Mouse (Mus musculus): ENCODE data around the gene Mzf1.

The Mzf1 gene

DNA sequence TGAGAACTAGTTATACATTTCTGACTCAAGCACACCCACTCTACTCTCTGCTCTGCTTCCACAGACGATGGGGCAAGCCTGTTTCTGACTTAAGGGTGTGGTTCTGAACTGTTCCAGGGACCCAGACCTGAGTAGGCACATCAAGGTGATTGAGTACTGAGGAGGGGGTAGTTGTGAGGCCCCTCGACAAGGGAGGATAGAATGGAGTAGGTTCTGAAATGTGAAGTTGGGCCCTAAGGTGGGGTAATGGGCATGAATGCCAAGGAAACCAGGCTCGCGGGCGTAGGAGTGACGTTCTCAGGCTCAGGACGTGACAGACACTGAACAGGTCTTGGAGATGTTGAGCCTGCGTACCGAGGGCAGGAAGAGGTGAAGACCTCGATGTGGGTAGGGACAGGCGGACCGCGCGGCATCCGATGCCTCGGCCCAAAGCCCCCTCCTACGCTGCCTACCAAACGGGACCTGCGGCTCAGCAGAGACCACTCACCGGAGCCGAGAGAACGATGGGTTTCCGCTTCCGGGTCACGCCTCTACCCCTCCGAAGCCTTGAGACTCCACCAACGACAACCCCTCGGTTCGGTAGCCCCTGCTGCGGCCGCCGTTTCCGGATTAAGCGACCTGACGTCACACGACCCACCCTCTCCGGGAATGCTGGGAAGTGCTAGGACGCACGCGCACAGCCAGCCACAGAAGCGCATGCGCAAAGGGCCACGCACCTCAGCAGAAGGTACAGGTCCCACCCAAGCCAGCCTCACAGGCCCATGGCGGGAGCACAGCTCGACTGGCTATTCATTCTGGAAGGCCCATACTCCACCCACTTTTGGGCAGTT lies 20.2 kb downstream of the Mzf1 start, which contains the start of gene Chmp2a:
Gene Chmp2a, minus strand, starts transcription at position 660 of the 830 bp plus-strand sequence.
- peak; percentile 97 to 98 for DNase-seq

DNA sequence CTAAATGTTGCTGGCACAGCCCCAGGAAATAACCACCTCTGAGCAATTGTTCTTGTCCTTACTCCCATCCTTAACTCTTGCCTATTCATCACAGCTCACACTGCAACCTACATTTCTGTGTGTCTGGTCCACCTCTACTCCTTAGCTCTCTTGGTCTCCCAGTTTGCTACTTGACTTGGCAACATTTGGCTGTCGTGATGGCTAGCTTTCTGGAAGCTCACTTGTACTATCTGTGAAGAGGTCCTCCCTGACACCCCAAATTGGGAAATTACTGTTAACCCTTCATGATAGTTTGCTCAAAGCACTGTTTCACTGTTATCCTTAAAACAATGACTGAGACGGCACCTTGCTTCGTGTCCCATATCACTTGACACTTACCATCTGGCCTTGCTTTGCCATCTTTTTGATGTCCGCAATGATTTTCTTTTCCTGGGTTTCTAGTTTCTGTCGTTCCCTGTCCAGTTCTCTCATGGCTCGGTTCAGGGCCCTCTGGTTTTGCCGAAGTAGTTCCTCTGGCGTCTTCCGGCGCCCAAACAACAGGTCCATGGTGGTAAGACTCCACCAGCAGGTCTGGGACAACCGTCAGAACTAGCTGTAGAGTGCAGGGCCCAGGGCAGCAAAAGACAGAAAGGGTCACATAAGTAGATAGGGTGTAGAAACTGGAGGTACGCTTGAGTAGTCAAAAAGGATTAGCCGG lies 21.0 kb downstream of the Mzf1 start:
- peak in 1 of 2 experiments; percentile 28 for DNase-seq

DNA sequence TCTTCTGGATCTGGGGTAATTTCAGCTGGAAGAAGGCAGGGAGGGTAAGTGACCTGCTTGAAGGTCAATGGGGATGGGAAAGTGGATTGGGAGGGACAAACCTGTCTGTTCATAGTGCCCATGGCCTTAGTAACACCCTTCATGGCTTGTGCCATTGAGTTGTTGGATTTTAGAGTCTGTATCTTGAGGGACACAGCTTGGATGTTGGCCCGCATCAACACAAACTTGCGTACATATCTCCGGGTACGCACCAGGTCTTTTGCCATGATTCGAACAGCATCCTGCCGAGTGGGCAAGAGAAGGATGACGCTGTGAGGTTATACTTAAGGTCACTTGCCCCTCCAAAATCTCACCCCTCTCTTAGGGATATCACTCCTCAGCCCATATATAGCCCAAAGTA lies 22.0 kb downstream of the Mzf1 start:
- peak in 1 of 2 experiments; percentile 11 for DNase-seq

DNA sequence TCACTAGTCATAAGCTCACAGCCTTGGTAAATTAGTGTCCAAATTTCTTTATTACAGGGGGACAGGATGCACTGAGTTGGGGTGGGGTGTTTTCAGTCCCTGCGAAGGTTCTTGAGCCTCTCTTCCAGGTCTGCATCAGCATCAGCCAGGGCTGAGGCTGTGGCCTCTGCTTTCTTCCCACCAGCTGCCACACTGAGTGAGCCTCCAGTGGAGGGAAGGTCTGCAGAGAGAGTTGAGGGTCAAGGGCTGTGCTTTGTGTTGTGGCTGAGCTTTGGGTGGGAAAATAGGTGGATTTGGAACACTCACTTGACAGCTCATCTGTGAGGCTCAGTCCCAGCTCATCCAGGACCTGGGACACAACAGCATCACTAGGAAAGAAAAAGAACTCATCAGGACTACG lies 22.6 kb downstream of the Mzf1 start:
- no peak for DNase-seq

DNA sequence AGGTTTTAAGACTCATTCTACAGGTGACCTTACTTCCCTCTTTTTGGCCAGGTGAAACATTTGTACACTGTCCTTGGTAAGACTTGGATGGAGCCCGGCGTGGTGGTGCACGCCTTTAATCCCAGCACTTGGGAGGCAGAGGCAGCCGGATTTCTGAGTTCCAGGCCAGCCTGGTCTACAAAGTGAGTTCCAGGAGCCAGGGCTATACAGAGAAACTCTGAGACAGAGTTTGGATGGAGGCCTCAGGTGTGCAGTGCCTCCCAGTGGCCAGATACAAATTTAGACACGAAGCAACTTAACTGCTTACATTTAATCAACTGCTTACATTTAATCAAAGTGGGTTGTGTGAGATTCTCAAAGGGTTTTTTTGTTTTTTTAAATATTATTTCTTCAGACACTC lies 23.5 kb downstream of the Mzf1 start:
- peak in 1 of 2 experiments; percentile 14 for DNase-seq

DNA sequence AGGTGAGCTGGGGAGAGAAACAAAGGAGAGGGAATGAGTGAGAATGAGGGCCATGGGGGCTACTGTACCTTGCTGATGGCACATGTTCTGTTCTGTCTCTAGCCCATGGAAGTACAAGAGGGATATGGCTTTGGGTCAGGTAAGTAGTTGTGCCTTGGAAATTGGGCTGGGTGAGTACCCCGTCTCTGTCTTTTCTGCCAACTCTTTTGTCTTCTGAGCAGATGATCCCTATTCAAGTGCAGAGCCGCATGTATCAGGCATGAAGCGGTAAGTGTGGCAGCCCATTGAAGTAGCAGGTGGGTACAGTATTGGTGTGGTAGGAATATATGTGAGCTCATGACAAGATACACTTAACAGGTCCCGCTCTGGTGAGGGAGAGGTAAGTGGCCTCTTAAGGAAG lies 25.6 kb downstream of the Mzf1 start:
- DNase-seq: no peak

DNA sequence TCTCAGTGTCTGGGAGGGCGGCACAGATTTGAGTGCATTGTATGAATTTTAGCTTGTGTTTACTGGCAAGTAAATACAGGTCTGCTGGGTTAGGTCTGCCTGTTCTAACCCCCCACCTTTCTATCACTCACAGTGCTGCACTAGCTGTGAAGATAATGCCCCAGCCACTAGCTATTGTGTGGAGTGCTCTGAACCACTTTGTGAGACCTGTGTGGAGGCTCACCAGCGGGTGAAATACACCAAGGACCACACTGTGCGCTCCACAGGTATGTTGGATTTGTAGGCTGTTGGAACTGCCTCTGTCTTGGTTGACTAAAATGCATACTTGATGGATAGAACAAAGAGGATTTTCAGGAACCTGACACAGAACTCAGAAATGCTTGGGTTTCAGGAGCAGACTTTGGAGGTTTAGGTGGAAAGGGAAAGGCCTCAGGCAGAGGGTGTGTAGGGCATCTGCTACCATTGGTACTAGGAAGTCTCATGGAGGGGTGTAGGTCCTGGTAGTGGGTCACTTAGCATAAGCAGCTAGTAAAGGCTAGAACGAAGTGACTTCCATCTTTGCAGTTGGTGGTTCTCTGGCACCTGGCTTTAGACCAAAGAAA lies 29.0 kb downstream of the Mzf1 start:
- DNase-seq: peak in 1 of 2 experiments; percentile 13

DNA sequence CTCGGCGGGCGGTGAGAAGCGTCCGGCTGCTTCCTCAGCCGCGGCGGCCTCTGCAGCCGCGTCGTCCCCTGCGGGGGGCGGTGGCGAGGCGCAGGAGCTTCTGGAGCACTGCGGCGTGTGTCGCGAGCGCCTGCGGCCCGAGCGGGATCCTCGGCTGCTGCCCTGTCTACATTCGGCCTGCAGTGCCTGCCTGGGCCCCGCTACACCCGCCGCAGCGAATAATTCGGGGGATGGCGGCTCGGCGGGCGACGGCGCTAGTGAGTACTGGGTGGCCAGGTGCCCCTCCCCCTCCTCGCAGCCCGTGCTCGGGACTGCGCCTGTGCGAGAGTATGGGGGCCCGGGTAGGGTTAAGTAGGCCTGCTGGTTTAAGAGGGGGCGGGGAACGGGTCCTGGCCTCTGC lies 29.8 kb downstream of the Mzf1 start:
- peak; percentile 79 to 84 for DNase-seq

DNA sequence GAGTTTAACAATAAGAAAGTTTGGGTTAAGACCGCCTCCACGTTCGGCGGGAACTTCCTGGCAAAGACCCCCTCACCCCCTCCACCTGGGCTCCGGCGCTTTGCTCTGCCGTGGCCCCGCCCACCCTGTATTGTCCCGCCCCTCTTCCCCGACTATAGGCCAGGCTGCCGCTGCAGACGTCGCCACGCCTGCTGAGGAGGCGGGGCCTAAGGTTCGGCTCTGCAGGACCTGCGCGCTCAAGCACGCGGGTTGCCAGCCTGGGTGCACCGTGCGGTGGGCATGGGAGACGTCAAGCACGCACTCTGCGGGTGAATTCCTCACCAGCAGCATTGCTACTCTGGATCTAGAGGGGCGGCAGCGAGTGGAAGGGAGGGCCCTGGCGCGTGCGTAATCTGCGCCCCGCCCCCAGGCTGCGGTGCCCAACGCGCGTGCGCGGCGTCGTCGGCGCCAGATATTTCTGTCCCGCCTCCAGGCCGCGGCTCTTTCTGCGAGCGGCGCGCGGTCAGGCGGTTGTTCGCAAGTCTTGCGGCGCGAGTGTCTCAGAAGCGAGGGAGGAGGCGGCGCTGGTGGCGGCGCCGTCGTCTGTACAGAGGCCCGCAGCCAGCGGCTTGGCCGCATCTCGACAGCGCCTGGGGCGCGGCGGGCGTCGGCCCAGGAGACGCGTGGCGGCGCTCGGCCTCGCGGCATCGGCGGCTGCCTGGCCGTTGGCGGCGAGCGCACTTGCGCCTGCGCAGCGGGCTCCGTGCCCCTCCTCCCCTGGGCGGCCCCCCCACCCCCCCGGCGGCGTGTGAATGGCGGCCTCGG lies 30.4 kb downstream of the Mzf1 start:
- DNase-seq: peak; percentile 89 to 98

DNA sequence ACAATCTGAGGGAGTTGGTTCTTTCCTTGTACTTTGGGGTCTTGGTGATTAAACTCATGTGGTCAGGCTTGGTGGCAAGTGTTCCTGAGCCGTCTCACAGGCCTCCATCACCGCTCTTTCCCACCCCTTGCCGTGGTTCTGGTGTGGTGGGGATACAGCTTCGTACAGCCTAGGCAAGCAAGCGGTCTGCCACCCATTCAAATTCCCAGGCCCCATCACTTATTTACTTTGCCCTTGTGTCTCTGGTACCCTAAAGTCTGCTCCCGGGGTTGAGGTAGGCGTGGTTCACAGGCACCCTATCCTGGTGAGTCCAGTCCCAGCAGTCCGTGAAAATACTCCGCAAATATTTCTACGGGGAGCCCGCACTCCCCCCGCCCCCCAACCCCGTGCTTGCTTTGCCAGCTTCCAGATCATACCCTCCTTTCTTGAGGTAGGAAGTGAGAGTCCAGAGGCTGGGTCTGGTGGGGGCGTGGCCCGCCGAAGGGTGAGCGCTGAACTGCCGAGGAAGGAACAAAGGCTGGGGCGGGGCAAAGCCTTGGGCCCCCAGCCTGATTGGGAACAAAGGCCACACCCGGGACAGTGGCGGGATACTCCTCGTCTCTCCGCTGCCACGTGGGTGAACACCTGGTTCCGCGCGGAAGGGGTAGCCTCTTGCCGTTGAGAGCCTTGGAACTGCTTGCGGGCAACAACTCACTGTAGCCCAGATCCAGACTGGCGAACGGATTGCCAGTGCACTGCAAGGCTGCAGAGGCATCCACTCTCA lies 31.6 kb downstream of the Mzf1 start:
- peak; percentile 53 to 59 for DNase-seq

DNA sequence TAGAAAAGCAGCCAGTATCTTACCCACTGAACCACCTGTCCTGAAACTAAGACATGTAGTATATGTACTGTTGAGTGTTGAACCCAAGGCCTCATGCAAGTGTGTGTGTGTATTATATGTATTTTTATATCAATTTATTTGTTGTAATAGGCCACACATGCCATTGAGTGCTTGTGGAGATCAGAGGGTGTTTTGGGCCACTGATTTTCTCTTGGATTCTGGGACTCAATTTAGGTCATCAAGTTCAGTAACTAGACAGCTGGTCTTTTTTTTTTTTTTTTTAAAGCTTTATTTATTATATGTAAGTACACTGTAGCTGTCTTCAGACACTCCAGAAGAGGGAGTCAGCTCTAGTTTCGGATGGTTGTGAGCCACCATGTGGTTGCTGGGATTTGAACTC lies 39.3 kb downstream of the Mzf1 start:
- no peak for DNase-seq

DNA sequence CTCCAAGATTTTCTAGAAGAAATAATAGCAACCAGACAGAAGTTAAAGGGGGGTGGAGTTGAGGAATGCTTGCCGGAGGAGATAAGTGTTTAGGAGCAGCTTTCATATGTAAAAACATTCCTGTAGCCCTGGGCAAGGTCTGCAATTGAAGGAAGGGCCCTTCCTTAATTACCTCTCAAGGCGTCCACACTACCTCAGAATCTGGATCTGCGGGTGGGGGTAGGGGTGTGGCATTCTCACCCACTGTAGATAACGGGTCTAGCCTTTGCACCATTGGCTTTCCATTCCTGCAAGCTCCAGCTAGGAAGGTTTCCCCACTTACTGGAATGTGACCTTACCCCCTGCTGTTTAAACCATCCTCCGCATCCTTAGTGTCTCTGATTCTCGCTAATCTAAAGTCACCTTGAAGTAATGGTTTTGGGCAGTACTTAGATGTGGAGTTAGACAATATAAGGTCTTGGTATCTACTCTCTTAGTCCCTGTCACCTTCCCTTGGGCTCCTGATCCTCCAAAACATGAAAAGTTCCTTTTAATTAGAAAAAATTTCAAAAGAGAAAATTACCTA lies 40.2 kb downstream of the Mzf1 start:
- no peak for DNase-seq

DNA sequence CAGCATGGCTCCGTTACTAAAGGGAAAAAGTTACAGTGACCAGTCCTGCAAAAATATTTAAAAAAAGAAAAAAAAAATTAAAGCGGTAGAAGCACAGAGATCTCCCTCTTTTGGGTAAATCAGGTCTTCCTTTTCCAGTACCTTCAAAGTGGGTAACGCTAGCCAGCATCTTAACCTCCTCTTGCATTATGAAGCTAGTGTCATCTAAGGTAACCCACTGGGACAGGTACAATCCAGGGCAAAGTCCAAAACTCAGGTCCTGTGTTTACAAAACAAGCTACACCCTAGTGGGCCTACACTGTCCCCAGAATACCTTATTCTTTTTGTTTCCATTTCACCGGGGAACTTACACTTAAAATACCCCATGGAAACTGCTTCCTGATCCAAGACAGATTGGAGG lies 40.9 kb downstream of the Mzf1 start:
- DNase-seq: no peak

DNA sequence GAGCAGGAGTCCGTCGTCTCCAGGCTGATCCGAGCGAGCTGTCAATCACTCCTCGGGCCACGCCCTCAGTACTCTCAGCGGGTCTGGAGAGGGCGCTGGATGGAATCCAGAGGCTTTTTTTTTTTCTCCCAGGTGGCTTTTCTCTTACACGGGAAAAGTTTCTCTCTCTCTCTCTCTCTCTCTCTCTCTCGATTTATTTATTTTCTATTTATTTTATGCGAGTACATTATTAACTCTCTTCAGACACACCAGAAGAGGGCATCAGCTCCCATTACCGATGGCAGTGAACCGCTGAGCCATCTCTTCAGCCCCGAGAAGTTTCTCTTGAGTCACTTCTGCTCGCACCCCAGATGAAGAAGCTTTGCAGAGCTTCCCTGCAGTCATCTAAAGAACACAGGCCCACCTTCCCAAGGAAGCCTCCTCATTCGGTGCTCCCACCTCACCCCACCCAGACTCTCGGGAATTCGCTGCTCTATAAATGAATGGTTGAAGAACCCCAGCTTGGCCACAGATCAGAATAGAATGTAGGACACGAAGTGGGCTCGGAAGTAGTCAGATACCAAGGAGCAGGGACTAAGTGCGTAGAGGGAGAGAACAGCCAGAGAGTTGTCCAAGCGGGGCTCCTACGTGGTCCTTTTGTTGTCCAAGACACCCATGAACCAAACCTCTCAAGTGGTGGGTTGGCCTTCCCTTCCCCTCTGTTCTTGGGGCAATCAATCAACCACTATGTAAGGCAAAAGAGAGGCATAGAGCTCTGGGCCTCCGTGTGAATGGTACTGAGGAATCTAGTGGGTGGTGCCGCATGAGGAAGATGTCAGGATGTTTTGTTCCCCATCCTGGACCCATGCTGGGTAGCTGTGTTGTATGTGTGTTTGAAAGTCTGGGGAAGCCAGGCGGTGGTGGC lies 44.3 kb downstream of the Mzf1 start, which contains the start of gene Zbtb45:
Gene Zbtb45, minus strand, starts transcription at position 30 of the 904 bp plus-strand sequence.
- DNase-seq: peak in 1 of 2 experiments; percentile 40

DNA sequence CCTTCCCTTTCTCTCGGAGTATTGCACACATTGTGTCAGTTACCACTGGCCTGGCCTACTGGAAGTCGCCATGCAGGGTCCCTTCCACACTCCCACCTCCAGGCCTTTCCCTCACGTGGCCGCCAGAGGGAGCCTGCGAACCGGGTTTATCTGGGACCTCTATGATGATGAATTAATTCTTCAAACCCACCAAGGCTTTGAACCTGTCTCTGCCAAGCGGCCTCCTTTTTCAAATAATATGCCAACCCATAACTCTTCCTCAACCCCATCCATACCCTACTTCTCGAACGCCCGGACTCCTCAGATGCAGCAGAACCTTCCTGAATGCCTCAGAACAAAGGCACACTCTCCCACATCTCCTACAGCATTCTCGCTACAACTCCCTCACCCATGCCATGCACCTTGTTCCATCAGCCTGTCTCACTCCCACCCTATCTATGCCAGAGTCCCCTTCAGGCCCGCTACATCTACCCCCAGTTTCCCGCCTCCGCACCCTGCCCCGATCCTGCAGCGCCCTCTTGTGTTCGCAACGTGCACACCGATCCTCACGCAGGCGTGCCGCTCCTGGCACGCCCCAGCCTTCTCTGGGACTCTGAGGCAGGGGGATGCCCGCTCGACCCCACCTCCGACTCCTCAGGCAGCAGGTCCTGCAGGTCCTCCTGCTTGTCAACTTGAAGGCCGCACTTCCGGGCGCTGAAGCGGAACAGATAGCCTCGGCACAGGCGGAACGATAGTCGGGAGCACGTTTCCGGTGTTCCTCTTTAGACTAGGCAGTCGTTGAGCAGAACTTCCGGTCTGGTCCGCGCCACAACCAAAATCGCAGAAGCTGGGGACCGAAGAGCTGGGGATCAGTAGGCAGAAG lies 45.2 kb downstream of the Mzf1 start:
- peak; percentile 89 to 92 for DNase-seq

DNA sequence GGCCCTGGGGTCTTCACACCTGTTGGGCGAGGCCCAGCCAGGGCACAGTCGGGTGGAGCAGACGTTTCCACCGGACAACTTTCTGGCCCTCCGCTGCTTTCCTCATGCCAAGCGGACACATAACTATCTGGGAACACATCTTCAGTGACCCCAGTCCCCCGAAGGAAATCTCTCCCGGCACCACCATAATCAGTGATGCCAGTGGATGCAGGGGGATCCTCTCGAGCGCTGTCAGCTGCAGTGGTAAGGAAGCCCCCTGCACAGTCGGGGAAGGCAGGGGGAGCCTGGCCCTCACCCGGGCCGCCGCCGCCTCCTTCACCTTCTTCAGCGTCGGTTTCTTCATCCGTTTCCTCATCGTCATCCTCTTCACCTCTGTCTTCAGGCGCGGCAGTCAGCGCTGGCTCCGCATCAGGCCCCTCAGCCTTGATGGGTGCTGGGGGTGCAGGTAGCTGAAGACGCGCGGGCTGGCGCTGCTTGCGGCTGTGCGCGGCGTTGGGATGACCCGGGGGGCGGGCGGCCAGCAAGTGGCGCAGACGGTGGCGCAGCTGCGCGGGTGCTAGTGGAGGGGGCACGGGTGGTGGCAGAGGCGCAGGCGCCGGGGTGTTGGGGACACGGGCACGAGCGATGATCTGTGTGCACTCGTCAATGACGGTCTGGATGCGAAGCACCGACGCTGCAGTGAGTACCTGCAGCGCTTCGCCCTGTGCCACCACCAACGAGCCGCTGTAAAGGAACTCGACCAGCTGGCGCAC lies 47.0 kb downstream of the Mzf1 start:
- peak in 1 of 2 experiments; percentile 39 for DNase-seq

DNA sequence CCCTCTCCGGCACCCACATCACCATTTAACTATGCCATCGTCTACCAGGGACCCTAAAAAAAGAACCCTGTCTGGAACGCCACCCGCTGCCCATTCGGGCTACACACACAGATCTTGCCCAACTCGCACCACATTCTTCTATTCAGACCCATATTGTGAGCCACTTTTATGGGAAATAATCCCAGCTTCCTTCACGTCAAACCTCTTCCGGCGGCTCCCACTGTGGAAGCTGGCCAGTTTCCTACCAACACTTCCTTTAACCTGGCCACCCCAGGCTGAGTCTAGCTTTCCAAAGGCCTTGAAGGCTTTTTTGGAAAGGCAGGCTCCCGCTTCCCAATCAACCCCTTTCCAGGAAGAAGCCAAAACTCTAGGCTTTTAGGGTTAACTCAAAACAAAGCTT lies 48.0 kb downstream of the Mzf1 start:
- peak in 1 of 2 experiments; percentile 11 for DNase-seq

DNA sequence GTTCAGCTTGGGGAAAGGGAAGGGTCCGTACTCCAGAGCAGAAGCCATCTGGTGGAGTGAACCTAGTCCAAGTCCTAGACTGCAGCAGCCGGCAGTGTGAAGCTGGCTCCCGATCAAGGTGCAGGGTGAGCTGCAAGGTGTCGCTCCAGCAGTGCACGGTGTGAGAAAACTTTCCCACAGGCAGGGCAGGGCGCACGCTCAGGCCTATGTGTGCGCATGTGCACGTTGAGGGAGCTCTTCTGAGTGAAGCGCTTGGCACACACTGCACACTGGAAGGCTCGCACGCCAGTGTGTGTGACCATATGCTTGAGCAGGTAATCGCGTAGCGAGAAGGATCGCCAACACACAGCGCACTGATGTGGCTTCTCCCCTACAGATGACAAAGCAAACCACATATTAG lies 48.6 kb downstream of the Mzf1 start:
- peak; percentile 46 for DNase-seq

DNA sequence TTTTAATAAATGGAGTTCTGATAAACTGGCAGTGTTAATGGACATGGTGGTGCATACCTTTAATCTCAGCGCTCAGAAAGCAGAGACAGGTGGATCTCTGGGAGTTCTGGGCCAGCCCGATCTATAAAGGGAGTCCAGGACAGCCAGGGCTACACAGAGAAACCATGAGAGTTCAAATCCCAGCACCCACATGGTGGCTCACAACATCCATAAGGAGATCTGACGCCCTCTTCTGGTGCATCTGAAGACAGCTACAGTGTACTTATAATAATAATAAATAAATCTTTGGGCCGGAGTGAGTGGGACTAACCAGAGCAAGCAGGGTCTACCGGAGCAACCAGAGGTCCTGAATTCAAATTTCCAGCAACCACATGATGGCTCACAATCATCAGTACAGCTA lies 51.2 kb downstream of the Mzf1 start:
- DNase-seq: no peak

All from cerebellum, adult 18-20 months (tissue).